ENCODE assay signal across 24 mouse cellular contexts in genomic region chr6:119118371-119118770, GRCm38 (mm10). TPM values are rescaled to one million over a fixed set of nuclear protein-coding genes. Genes with fewer than 3 reads are reported as not detected.
DNase-seq lines count a peak whose midpoint lies in the region; ATAC-seq and TF ChIP-seq lines count a peak whose summit lies in the region.
"Had no signal": no experiment of that assay in that cellular context is flagged by ENCODE, and none has a peak within 500 bp of the region (broad histone marks: within the 10 kb centered on the region; RNA-seq: fewer than 3 reads in every experiment).

No protein-coding gene starts in this region.

- no peak overlapping the region for H3K4me2 ChIP-seq in heart, embryonic 11.5 days
- H3K4me2 ChIP-seq in midbrain, postnatal 0 days (ENCODE audit: low read depth, low read length, poor library complexity, severe bottlenecking), result no peak overlapping the region
- H3K4me2 ChIP-seq in midbrain, embryonic 13.5 days (replicated peaks), result no peak overlapping the region
- no peak overlapping the region for H3K4me2 ChIP-seq in stomach, postnatal 0 days (replicated peaks; ENCODE audit: low read depth)
- H3K4me2 ChIP-seq: embryonic facial prominence, embryonic 13.5 days; forebrain, embryonic 15.5 days; heart, embryonic 12.5 days; hindbrain, embryonic 13.5 days; intestine, embryonic 15.5 days; kidney, embryonic 15.5 days; midbrain, embryonic 12.5 days; neural tube, embryonic 13.5 days had no signal

- in situ Hi-C loops in Patski (cut with MboI; ENCODE audit: low pct_unique_long_range_greater_than_20kb), result no loop called here

- DNase-seq in heart, adult 2 months, result no peak
- no peak for DNase-seq in midbrain, postnatal 0 days (ENCODE audit: low spot score)
- DNase-seq in Patski (ENCODE audit: low read depth, low spot score), result no peak
- DNase-seq in stomach, postnatal 0 days (ENCODE audit: low spot score), result no peak
- DNase-seq in layer of hippocampus, adult 11-12 months (ENCODE audit: low spot score), result no peak
- DNase-seq: adrenal gland, adult 2 months; B cell, adult 2 months; cerebellum, adult 11-12 months; cerebellum, postnatal 14 days; heart, postnatal 14 days; kidney, postnatal 4 days; layer of hippocampus, postnatal 36 days; right cerebral cortex, adult 18-20 months had no signal

- H3K9me3 ChIP-seq in heart, embryonic 11.5 days (replicated peaks; ENCODE audit: control insufficient read depth, low read length), result no peaks in the 10 kb centered on the region
- no peaks in the 10 kb centered on the region for H3K9me3 ChIP-seq in midbrain, postnatal 0 days (ENCODE audit: low read length)
- H3K9me3 ChIP-seq in midbrain, embryonic 13.5 days, result no peaks in the 10 kb centered on the region
- no peaks in the 10 kb centered on the region for H3K9me3 ChIP-seq in stomach, postnatal 0 days (ENCODE audit: control insufficient read depth, low read length)
- H3K9me3 ChIP-seq: embryonic facial prominence, embryonic 13.5 days; forebrain, embryonic 15.5 days; heart, embryonic 12.5 days; hindbrain, embryonic 13.5 days; intestine, embryonic 15.5 days; kidney, embryonic 15.5 days; midbrain, embryonic 12.5 days; neural tube, embryonic 13.5 days had no signal

- POLR2A ChIA-PET in Patski (lab: Charles Lee), result no interaction called here

- no peak overlapping the region for H3K27ac ChIP-seq in heart, adult 2 months
- no peak overlapping the region for H3K27ac ChIP-seq in heart, embryonic 11.5 days (ENCODE audit: low read depth, low read length)
- H3K27ac ChIP-seq in midbrain, postnatal 0 days (ENCODE audit: low read depth, low read length), result no peak overlapping the region
- no peak overlapping the region for H3K27ac ChIP-seq in midbrain, embryonic 13.5 days
- H3K27ac ChIP-seq in stomach, postnatal 0 days (replicated peaks), result no peak overlapping the region
- H3K27ac ChIP-seq: embryonic facial prominence, embryonic 13.5 days; forebrain, embryonic 15.5 days; hindbrain, embryonic 13.5 days; intestine, embryonic 15.5 days; kidney, embryonic 15.5 days; midbrain, embryonic 12.5 days; neural tube, embryonic 13.5 days had no signal

- intact Hi-C loops in heart, adult 2 months (cut with DNase I), result no loop called here

- TF ChIP-seq POLR2A in heart, adult 2 months (IDR thresholded peaks at IDR 0.05; ENCODE audit: insufficient read depth, low read depth, low read length), result no peak

- H3K4me1 ChIP-seq in heart, adult 2 months (ENCODE audit: control insufficient read depth, insufficient read depth, low read length), result peaks cover 2% of the 10 kb centered on the region; the same call in 1 of the 2 replicates
- H3K4me1 ChIP-seq in heart, embryonic 11.5 days (ENCODE audit: control insufficient read depth, insufficient read depth, low read length), result peaks cover 2% of the 10 kb centered on the region; the same call in 1 of the 2 replicates
- H3K4me1 ChIP-seq in midbrain, postnatal 0 days (ENCODE audit: insufficient read depth, low read length), result no peaks in the 10 kb centered on the region
- H3K4me1 ChIP-seq in midbrain, embryonic 13.5 days (replicated peaks), result no peaks in the 10 kb centered on the region
- no peaks in the 10 kb centered on the region for H3K4me1 ChIP-seq in stomach, postnatal 0 days (replicated peaks; ENCODE audit: control insufficient read depth, insufficient read depth)
- H3K4me1 ChIP-seq: embryonic facial prominence, embryonic 13.5 days; forebrain, embryonic 15.5 days; intestine, embryonic 15.5 days; kidney, embryonic 15.5 days; midbrain, embryonic 12.5 days; neural tube, embryonic 13.5 days had no signal

- 58% methylated on average over 4 of the region's 4 CpGs for WGBS in heart, adult 2 months
- 62% methylated on average over 4 of the region's 4 CpGs for WGBS in heart, embryonic 11.5 days (ENCODE audit: insufficient replicate concordance)
- 68% methylated on average over 4 of the region's 4 CpGs for WGBS in midbrain, postnatal 0 days
- WGBS in midbrain, embryonic 13.5 days, result 67% methylated on average over 4 of the region's 4 CpGs
- WGBS in stomach, postnatal 0 days, result 63% methylated on average over 4 of the region's 4 CpGs

- peaks cover 4% of the 10 kb centered on the region for H3K36me3 ChIP-seq in heart, adult 2 months (ENCODE audit: control insufficient read depth, insufficient read depth, low read length)
- no peaks in the 10 kb centered on the region for H3K36me3 ChIP-seq in heart, embryonic 11.5 days (ENCODE audit: control insufficient read depth, insufficient read depth, low read length)
- no peaks in the 10 kb centered on the region for H3K36me3 ChIP-seq in midbrain, postnatal 0 days (ENCODE audit: insufficient read depth, low read length)
- H3K36me3 ChIP-seq in midbrain, embryonic 13.5 days, result no peaks in the 10 kb centered on the region
- H3K36me3 ChIP-seq in stomach, postnatal 0 days (ENCODE audit: control insufficient read depth, insufficient read depth, low read length), result no peaks in the 10 kb centered on the region
- H3K36me3 ChIP-seq: embryonic facial prominence, embryonic 13.5 days; forebrain, embryonic 15.5 days; G1E; hindbrain, embryonic 13.5 days; intestine, embryonic 15.5 days; kidney, embryonic 15.5 days; midbrain, embryonic 12.5 days; neural tube, embryonic 13.5 days had no signal

- TF ChIP-seq EP300 in heart, adult 2 months (IDR thresholded peaks at IDR 0.05; ENCODE audit: insufficient read depth, low read depth, low read length), result no peak
- TF ChIP-seq EP300 in stomach, postnatal 0 days (optimal IDR thresholded peaks at IDR 0.05), result no peak

- peaks cover 1% of the 10 kb centered on the region; the same call in 1 of the 2 replicates for H3K79me2 ChIP-seq in heart, adult 2 months (replicated peaks; ENCODE audit: control insufficient read depth, insufficient read depth, low read length)

- CTCF ChIA-PET in Patski (lab: Charles Lee), result no interaction called here

- H3K9ac ChIP-seq in heart, adult 2 months (ENCODE audit: low read depth, low read length), result no peak overlapping the region
- H3K9ac ChIP-seq in heart, embryonic 11.5 days (ENCODE audit: low read depth, low read length), result no peak overlapping the region
- no peak overlapping the region for H3K9ac ChIP-seq in midbrain, postnatal 0 days (replicated peaks; ENCODE audit: low read length, poor library complexity, severe bottlenecking)
- H3K9ac ChIP-seq in midbrain, embryonic 13.5 days (replicated peaks), result no peak overlapping the region
- H3K9ac ChIP-seq in stomach, postnatal 0 days (ENCODE audit: low read length), result no peak overlapping the region
- H3K9ac ChIP-seq: embryonic facial prominence, embryonic 13.5 days; forebrain, embryonic 15.5 days; heart, embryonic 12.5 days; hindbrain, embryonic 13.5 days; intestine, embryonic 15.5 days; kidney, embryonic 15.5 days; midbrain, embryonic 12.5 days; neural tube, embryonic 13.5 days had no signal

- ATAC-seq in heart, embryonic 11.5 days (replicated peaks; ENCODE audit: insufficient number of reproducible peaks, low FRiP score, low TSS enrichment), result no peak
- no peak for ATAC-seq in midbrain, postnatal 0 days (ENCODE audit: low FRiP score)
- ATAC-seq in midbrain, embryonic 13.5 days, result no peak
- no peak for ATAC-seq in Patski
- ATAC-seq in stomach, postnatal 0 days (ENCODE audit: low FRiP score, low TSS enrichment), result no peak
- ATAC-seq: forebrain, embryonic 15.5 days; intestine, embryonic 15.5 days had no signal

- peak; percentile 39 for TF ChIP-seq CTCF in heart, adult 2 months (IDR thresholded peaks at IDR 0.05)
- peak; percentile 11; the same call in 1 of the 2 replicates for TF ChIP-seq CTCF in midbrain, postnatal 0 days (IDR thresholded peaks at IDR 0.05)
- TF ChIP-seq CTCF in Patski (IDR thresholded peaks at IDR 0.05), result peak; percentile 27
- peak; percentile 20; the same call in 1 of the 2 replicates for TF ChIP-seq CTCF in stomach, postnatal 0 days (IDR thresholded peaks at IDR 0.05; ENCODE audit: low read depth)

- no peak overlapping the region for H3K4me3 ChIP-seq in heart, adult 2 months
- H3K4me3 ChIP-seq in heart, embryonic 11.5 days (ENCODE audit: low read depth, low read length), result no peak overlapping the region
- no peak overlapping the region for H3K4me3 ChIP-seq in midbrain, postnatal 0 days (ENCODE audit: low read depth, low read length)
- H3K4me3 ChIP-seq in midbrain, embryonic 13.5 days (replicated peaks), result no peak overlapping the region
- no peak overlapping the region for H3K4me3 ChIP-seq in stomach, postnatal 0 days (ENCODE audit: low read depth, low read length)
- H3K4me3 ChIP-seq: embryonic facial prominence, embryonic 13.5 days; forebrain, embryonic 15.5 days; heart, embryonic 12.5 days; hindbrain, embryonic 13.5 days; intestine, embryonic 15.5 days; kidney, embryonic 15.5 days; midbrain, embryonic 12.5 days; neural tube, embryonic 13.5 days had no signal

- no peaks in the 10 kb centered on the region for H3K27me3 ChIP-seq in heart, adult 2 months (ENCODE audit: control insufficient read depth, insufficient read depth, low read length)
- H3K27me3 ChIP-seq in heart, embryonic 11.5 days (ENCODE audit: control insufficient read depth, insufficient read depth, low read length), result no peaks in the 10 kb centered on the region
- no peaks in the 10 kb centered on the region for H3K27me3 ChIP-seq in midbrain, postnatal 0 days (ENCODE audit: insufficient read depth, low read length)
- no peaks in the 10 kb centered on the region for H3K27me3 ChIP-seq in midbrain, embryonic 13.5 days
- H3K27me3 ChIP-seq in Patski, result peaks cover 7% of the 10 kb centered on the region
- no peaks in the 10 kb centered on the region for H3K27me3 ChIP-seq in stomach, postnatal 0 days (ENCODE audit: control insufficient read depth, insufficient read depth, low read length)
- H3K27me3 ChIP-seq: embryonic facial prominence, embryonic 13.5 days; forebrain, embryonic 15.5 days; heart, embryonic 12.5 days; hindbrain, embryonic 13.5 days; intestine, embryonic 15.5 days; kidney, embryonic 15.5 days; midbrain, embryonic 12.5 days; neural tube, embryonic 13.5 days had no signal

RNA-seq across cellular contexts. Expression of gene Dcp1b, which starts 56.7 kb away (rescaled TPM):
- total RNA-seq in heart, adult 2 months (2021), result 1 to 10 TPM; 2.6 to 2.7 TPM
- polyA plus RNA-seq in heart, adult 2 months (2012; rRNA removed), result 4.8 and 4.9 TPM in 2 replicates
- polyA plus RNA-seq in heart, embryonic 11.5 days (2014; fragmentation: Nextera tagmentation; extraction: Ambion mirVana), result 6.6 and 6.9 TPM in 2 replicates
- 22.6 and 28.1 TPM in 2 replicates for total RNA-seq in midbrain, postnatal 0 days (2014; rRNA removed)
- polyA plus RNA-seq in midbrain, postnatal 0 days (2015; fragmentation: Nextera tagmentation; extraction: Ambion mirVana), result 11.7 and 12.2 TPM in 2 replicates
- polyA plus RNA-seq in midbrain, embryonic 13.5 days (2015; fragmentation: Nextera tagmentation; extraction: Ambion mirVana), result 14.7 and 15.6 TPM in 2 replicates
- polyA plus RNA-seq in Patski (2021), result 8.5 TPM
- polyA plus RNA-seq in stomach, postnatal 0 days (2015; fragmentation: Nextera tagmentation; extraction: Ambion mirVana), result 4.8 and 5.3 TPM in 2 replicates
